Comparison of ENCODE assay signal across 8 mouse cellular contexts in the genomic region with DNA sequence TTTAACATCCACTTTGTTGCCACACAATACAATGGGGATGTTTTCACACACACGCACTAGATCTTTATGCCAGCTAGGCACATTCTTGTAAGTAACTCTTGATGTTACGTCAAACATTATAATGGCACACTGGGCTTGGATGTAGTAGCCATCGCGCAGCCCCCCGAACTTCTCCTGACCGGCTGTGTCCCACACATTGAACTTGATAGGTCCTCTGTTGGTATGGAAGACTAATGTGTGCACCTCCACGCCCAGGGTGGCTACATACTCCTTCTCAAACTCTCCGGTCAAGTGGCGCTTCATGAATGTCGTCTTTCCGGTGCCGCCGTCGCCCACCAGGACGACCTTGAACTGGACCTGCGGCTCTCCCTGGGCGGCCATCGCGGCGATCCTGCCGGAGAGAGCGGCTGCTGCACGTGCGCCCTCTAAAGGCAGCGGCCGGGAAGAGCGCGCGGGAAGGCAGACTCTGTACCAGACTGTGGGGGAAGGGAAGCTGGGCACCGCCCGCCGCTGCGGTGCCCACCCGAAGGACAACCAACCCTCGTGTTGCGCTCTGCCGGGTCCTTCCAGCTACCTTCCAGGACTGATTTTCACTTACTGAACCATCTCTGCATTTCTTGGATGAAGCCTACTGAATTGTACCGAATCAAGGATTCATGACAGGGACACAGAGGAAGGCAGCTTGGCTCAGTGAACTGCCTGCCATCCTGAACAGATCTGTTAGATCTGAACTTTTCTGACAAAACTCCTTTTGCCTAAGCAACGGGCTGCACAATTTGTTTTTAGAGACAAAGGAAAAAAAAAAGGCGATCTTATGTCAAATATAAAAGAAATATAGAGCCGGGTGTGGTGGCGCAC. TPM values are rescaled to one million over a fixed set of nuclear protein-coding genes. Genes with fewer than 3 reads are reported as not detected.
DNase-seq lines count a peak whose midpoint lies in the region; ATAC-seq and TF ChIP-seq lines count a peak whose summit lies in the region.

A gene (minus strand): TSS at position 402 of the 858 bp plus-strand sequence.

- TF ChIP-seq CTCF in intestine, postnatal 0 days (IDR thresholded peaks at IDR 0.05; ENCODE audit: low read depth) = peak; percentile 96

- DNase-seq in adrenal gland, postnatal 25 days = peak; percentile 84
- DNase-seq in embryo, embryonic 9.5 days (ENCODE audit: extremely low spot score) = peak; percentile 76
- peak; percentile 54 to 73 for DNase-seq in gastrocnemius, postnatal 4 days (ENCODE audit: low spot score in 2 of 2)
- DNase-seq in left cerebral cortex, postnatal 25 days (ENCODE audit: low spot score in 2 of 2) = peak; percentile 77 to 82
- DNase-seq in right cerebral cortex, postnatal 14 days = peak; percentile 84
- DNase-seq in urinary bladder, postnatal 4 days (ENCODE audit: low spot score in 2 of 2) = peak; percentile 76 to 80

- H3K4me2 ChIP-seq in intestine, postnatal 0 days (replicated peaks; ENCODE audit: low read depth) = peak within 1 kb of the TSS; percentile 73

- H3K4me3 ChIP-seq in intestine, postnatal 0 days (ENCODE audit: low read depth, low read length) = peak within 1 kb of the TSS; percentile 36

- no peaks in the 10 kb centered on the region for H3K9me3 ChIP-seq in intestine, postnatal 0 days (ENCODE audit: control insufficient read depth)

- no peaks in the 10 kb centered on the region for H3K36me3 ChIP-seq in intestine, postnatal 0 days (ENCODE audit: control insufficient read depth, insufficient read depth)

- WGBS in intestine, postnatal 0 days = 20% methylated on average over 42 of the region's 42 CpGs

- no peaks in the 10 kb centered on the region for H3K27me3 ChIP-seq in intestine, postnatal 0 days (replicated peaks; ENCODE audit: control insufficient read depth, insufficient read depth, low read length)

- H3K4me1 ChIP-seq in intestine, postnatal 0 days (replicated peaks; ENCODE audit: control insufficient read depth, insufficient read depth, low read length) = no peaks in the 10 kb centered on the region

- intact Hi-C loops in left cerebral cortex, postnatal 25 days (cut with DNase I) = loop anchor here (2.0 kb wide), 1 partner anchor 45 kb away; a partner anchor contains a TSS

- no peak within 1 kb of the TSS for H3K27ac ChIP-seq in intestine, postnatal 0 days (ENCODE audit: low read depth, low read length)

- peak within 1 kb of the TSS; percentile 42; the same call in 1 of the 2 replicates for H3K9ac ChIP-seq in intestine, postnatal 0 days (ENCODE audit: low read depth, low read length)

- peak; percentile 87 for ATAC-seq in intestine, postnatal 0 days
- ATAC-seq in megakaryocyte-erythroid progenitor cell, adult 5-6 weeks (replicated peaks; ENCODE audit: low FRiP score, low TSS enrichment, poor library complexity, severe bottlenecking) = peak; percentile 99

RNA-seq across cellular contexts. Expression of the gene that starts here (rescaled TPM):
- total RNA-seq in adrenal gland, postnatal 25 days (2021) = 1.3 and 1.7 TPM in 2 replicates
- 1 to 10 TPM in 1 of 2 experiments, under 1 TPM in 1; 0.54 to 1.8 TPM for total RNA-seq in gastrocnemius, postnatal 4 days (2021)
- 1.6 and 2.3 TPM in 2 replicates for polyA plus RNA-seq in intestine, postnatal 0 days (2015; fragmentation: Nextera tagmentation; extraction: Ambion mirVana)
- total RNA-seq in left cerebral cortex, postnatal 25 days (2021) = not detected
- total RNA-seq in megakaryocyte-erythroid progenitor cell, adult 5-6 weeks (2014; fragmentation: Nextera tagmentation) = not detected in 2 replicates
- not detected in 2 replicates for total RNA-seq in megakaryocyte-erythroid progenitor cell, adult 5-6 weeks (2017)

Comparison
In these comparisons a context has a peak if more than half of its experiments do, and no peak if none do; other contexts are left out.
1. Peak in DNase-seq in left cerebral cortex, postnatal 25 days; RNA of the gene not detected or under 1 TPM.
2. Peak in ATAC-seq in megakaryocyte-erythroid progenitor cell, adult 5-6 weeks; RNA of the gene not detected or under 1 TPM.